Mouse (Mus musculus) heart, adult 2 months (tissue): ENCODE measurements around the gene Nipa2.

Experiments used
- CTCF ChIP-seq: fragments of 200-600 bp; IDR thresholded peaks from 2 replicates; pipeline ENCODE4 v1.8.1; 2022; ENCODE audit warnings: antibody characterized with exemption, mild to moderate bottlenecking, moderate library complexity
- EP300 ChIP-seq: fragments of 200-500 bp; IDR thresholded peaks from 2 replicates; pipeline ENCODE4 v1.6.1; 2011; ENCODE audit warnings: low read depth, low read length, control low read depth; ENCODE audit not compliant: insufficient read depth
- POLR2A ChIP-seq: fragments of 200-500 bp; IDR thresholded peaks from 2 replicates; pipeline ENCODE4 v1.6.1; 2011; ENCODE audit warnings: mild to moderate bottlenecking, low read depth, low read length, control low read depth; ENCODE audit not compliant: insufficient read depth

DNA sequence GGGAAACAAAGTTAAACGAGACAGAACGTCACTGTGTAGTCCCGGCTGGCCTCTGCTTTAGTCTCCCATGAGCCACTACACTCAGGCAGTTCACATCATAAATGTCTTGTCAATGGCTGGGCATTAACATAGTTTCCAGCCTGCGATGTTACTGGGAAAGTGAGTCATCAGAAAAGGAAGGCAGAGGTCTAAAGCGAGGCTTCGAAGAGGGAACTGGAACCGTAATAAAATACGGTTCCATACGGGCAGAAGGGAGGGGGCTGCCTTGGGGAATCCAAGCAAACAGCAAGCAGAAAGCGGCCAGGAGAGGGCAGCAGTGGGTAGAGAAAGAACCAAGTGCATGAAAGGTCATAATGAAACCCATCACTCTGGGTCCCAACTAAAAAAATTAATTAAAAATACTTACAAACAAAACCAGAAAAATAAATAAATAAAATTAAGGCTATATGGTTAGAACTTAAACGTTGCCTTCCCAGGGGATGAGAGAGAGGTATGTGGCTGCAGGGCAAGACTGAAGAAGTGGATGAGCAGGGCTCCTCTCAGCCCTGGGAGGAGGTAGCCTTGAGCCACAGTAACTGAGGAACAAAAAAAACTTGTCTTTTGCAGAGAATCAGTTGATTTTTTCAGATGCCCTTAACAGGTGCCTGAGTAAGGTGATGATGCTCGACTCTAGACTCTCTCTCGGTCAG lies 24.4 kb upstream of the Nipa2 start:
- TF ChIP-seq CTCF (peak; percentile 85), POLR2A (no peak), EP300 (0 out of 2 replicates have a peak, but pooled peaks have one; percentile 22)
